Mouse (Mus musculus): Measurements from ENCODE around the gene Colec11.

The Colec11 gene

GRCm38 (mm10) chr12:28623195-28623594 is at the start of gene Colec11:
Gene Colec11, minus strand, starts transcription at chr12:28623377.
- DNase-seq = no peak

GRCm38 (mm10) chr12:28667287-28667686 is 44.1 kb upstream of the Colec11 start:
- no peak for DNase-seq

GRCm38 (mm10) chr12:28666734-28667133 is 43.6 kb upstream of the Colec11 start:
- DNase-seq = no peak

GRCm38 (mm10) chr12:28662628-28663027 is 39.5 kb upstream of the Colec11 start:
- DNase-seq = no peak

DNA sequence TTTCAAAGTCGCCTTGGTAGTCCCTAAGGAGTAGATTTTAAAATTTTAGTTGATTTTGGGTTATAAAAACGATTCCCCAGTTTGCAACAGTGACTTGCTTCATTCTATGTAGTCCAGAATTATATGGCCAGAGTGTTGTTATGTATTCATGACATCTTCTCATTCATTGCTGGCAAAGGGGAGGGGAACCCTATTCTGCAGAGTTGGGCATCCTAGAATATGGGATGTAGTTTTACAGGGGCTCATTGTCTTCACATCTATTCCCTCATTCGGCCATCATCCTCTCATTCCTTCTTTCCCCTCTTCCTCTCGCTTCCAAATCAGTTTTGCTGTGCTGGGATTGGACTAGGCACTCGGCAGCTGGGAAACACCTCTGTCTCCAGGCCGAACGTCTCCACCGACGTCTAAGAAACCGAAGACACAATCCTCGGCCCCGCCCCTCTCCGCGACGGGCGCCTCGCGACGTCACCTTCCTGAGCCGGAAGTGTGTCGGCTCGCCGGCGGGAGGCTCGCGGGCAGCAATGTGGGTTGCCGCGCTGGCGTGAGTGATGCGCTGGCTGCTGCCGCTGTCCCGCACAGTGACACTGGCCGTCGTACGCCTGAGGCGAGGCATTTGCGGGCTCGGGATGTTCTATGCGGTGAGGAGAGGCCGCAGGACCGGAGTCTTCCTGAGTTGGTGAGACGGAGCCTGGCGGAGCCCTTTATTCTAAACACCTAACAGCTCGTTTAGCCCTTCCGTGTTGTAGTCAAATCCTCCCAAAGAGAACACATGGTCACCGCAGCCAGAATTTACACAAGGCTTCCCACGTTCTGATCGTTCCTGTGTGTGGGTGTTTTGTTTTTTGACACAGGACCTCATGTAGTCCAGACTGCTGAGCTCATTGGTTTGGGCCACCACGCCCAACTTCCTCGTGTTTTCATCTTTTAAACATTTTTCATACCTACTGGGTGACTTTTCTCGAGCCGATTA is 26.2 kb upstream of the Colec11 start, which contains the start of gene Rnaseh1:
Gene Rnaseh1 (plus strand): TSS at position 462 of the 970 bp plus-strand sequence.
- peak; percentile 81 for DNase-seq

DNA sequence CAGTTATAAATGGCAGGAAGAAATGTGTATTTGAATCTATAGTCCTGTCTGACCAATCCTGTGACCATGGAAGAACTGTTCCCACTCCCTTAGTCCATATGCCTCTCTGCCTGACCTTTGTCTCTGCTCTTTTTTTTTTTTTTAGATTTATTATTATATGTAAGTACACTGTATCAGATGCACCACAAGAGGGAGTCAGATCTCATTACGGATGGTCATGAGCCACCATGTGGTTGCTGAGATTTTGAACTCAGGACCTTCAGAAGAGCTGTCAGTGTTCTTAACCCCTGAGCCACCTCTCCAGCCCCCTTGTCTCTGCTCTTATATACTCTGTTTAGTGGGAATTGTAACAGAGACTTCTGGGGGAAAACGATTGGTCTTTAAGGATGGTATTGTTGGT is 15.6 kb upstream of the Colec11 start:
- DNase-seq = no peak

GRCm38 (mm10) chr12:28636543-28636942 is 13.4 kb upstream of the Colec11 start:
- DNase-seq = no peak

- peak; percentile 91 for DNase-seq
Measured at GRCm38 (mm10) chr12:28635535-28636476, 12.6 kb upstream of the Colec11 start, which contains the start of gene Rps7. Gene Rps7, minus strand, starts transcription at chr12:28635953.

GRCm38 (mm10) chr12:28635058-28635534 is 11.9 kb upstream of the Colec11 start:
- no peak for DNase-seq

DNA sequence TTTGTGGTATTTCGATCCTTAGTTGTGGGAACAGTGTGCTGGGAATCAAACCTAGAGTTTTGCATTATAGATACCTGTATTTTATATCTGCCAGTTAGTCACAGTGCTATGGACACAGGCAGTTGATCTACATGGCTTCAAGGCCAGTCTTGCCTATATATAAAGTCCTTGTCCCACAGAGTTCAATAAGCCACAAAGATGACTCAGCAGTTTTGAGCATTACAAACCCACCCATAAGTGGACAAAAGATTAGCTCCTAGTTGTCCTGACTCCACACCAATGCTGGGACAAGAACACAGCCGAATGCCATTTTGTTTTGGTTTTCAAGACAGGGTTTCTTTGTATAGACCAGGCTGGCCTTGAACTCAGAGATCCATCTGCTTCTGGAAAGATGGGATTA is 5.3 kb upstream of the Colec11 start:
- no peak for DNase-seq

GRCm38 (mm10) chr12:28627092-28627491 is 3.9 kb upstream of the Colec11 start:
- DNase-seq = no peak

DNA sequence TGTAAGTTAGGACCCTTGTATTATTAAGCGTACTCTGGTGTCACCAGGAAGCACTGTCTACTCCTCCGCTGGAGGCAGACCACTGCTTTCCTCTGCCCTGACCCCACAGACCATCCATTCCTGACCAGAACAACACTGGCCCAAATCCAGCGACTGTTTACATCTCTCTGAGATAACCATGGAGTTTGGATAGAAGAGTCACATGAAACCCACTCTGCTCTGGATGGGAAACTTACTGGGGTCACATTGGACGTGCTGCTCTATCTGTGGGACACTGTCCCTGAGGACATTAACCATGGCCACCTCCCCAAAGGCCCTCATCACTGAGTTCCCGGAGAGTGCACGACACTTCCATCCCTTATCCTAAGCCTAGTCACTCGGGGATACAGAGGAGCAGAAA is 2.2 kb upstream of the Colec11 start:
- DNase-seq = no peak

DNA sequence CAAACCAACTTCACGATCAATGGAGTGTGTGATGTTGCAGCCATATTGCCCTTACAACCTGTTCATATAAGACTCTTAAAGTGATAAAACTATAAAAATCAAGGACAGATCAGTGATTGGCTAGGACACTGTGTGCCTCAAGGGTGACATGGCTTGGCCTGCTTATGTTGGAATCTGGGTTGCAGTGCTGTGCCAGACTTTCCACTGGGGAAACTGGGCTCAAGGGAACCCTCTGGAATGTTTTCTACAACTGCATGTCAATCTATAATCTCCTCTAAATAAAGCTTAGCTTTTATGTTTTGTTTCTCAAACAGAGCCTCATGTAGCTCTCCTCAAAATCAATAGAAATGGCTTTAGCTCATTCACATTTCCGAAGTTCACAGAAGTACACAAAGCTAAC is 1.1 kb upstream of the Colec11 start:
- no peak for DNase-seq

- DNase-seq = no peak
Measured at GRCm38 (mm10) chr12:28622641-28623040, 536 bp downstream of the Colec11 start.

GRCm38 (mm10) chr12:28622167-28622532 is 1.0 kb downstream of the Colec11 start:
- no peak for DNase-seq

- DNase-seq = no peak
Measured at GRCm38 (mm10) chr12:28621451-28622166, 1.6 kb downstream of the Colec11 start.

- no peak for DNase-seq
Measured at GRCm38 (mm10) chr12:28617297-28617696, 5.9 kb downstream of the Colec11 start.

- DNase-seq = no peak
Measured at GRCm38 (mm10) chr12:28614401-28614800, 8.8 kb downstream of the Colec11 start.

DNA sequence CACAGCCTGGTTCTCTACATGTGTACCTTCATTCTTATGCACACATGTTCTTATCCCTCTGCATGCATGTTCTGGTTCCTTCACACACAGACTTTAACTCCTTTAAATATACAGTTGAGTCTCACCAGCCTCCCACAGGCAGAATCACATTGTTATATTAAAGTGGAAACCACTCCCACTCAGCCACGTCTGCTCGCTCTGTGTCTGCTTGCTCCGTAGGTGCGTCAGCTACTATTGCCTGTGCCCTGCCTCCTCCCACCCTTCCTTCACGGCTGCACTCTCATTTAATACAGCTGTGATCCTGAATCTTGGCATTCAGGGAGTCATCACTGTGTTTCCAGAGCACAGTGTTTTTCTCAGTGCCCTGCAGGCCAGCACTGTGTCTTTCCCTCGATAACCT is 10.8 kb downstream of the Colec11 start:
- DNase-seq = no peak

GRCm38 (mm10) chr12:28607546-28608305 is 15.5 kb downstream of the Colec11 start:
- peak; percentile 48 for DNase-seq

GRCm38 (mm10) chr12:28603494-28603893 is 19.7 kb downstream of the Colec11 start:
- no peak for DNase-seq

DNA sequence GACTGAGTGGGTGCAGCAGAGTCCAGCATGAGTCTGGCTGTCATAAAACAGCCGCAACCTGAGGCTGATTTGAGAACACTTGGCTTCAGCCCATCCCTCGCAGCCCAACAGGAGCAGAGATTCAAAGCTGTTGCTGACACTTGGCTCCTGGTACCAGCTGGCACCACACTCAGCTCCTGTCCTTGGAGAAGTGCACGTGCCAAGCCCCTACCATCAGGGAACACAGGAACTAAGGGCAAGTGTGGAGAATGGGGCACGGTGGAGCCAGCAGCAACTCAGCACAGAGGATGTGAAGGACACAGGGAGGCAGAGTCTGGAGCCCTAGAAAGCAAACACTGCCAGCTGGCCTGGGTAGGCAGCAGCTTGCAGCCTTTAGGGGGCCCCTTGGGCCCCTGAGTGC is 20.9 kb downstream of the Colec11 start:
- DNase-seq = peak; percentile 63

Data from cerebellum, adult 11 months (tissue).